Comparison of ENCODE assay signal across 10 mouse cellular contexts in the genomic region with DNA sequence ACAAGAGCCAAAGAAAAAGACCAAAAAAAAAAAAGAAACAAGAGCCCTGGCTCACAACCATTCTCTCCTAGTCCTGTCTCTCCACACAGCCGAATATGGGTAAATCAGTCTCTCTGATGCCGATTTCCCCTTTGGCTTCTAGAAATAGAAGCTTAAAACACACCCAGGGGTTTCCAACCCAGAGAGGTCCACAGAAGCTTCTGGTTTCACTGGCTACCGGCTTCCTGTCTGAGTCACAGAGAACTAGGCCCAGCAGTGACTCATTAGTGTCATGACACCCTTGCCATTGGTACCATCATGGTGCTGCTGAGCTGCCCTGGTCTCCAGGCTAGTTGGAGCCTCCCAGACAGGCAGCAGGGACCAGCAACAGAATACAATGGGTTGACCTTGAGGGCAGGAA. TPM values are rescaled to one million over a fixed set of nuclear protein-coding genes. Genes with fewer than 3 reads are reported as not detected.
DNase-seq lines count a peak whose midpoint lies in the region; ATAC-seq and TF ChIP-seq lines count a peak whose summit lies in the region.
"Had no signal": no experiment of that assay in that cellular context is flagged by ENCODE, and none has a peak within 500 bp of the region (broad histone marks: within the 10 kb centered on the region; RNA-seq: fewer than 3 reads in every experiment).

No protein-coding gene starts in this region.

- no peak; the same call in 1 of the 2 replicates for ATAC-seq in liver, postnatal 0 days

- H3K9ac ChIP-seq in liver, postnatal 0 days (replicated peaks), result peak overlapping the region; percentile 63; the same call in 1 of the 2 replicates
- H3K9ac ChIP-seq: limb, embryonic 13.5 days had no signal

- peak overlapping the region; percentile 61 for H3K4me2 ChIP-seq in liver, postnatal 0 days (ENCODE audit: low read depth, low read length)
- H3K4me2 ChIP-seq: limb, embryonic 13.5 days had no signal

- no peaks in the 10 kb centered on the region for H3K27me3 ChIP-seq in liver, postnatal 0 days (ENCODE audit: insufficient read depth, low read length)
- H3K27me3 ChIP-seq: limb, embryonic 13.5 days had no signal

- H3K27ac ChIP-seq in liver, postnatal 0 days (ENCODE audit: low read depth), result peak overlapping the region; percentile 85
- no peak overlapping the region for H3K27ac ChIP-seq in left cerebral cortex, adult 2 months
- H3K27ac ChIP-seq: limb, embryonic 13.5 days had no signal

- 45% methylated on average over 3 of the region's 3 CpGs for WGBS in liver, postnatal 0 days (ENCODE audit: insufficient replicate concordance)

- H3K9me3 ChIP-seq in liver, postnatal 0 days (ENCODE audit: low read length), result no peaks in the 10 kb centered on the region
- H3K9me3 ChIP-seq: limb, embryonic 13.5 days had no signal

- peaks cover 41% of the 10 kb centered on the region for H3K4me1 ChIP-seq in liver, postnatal 0 days (ENCODE audit: insufficient read depth)

- no peaks in the 10 kb centered on the region for H3K36me3 ChIP-seq in liver, postnatal 0 days (replicated peaks; ENCODE audit: insufficient read depth, low read length)
- H3K36me3 ChIP-seq: limb, embryonic 13.5 days had no signal

- H3K4me3 ChIP-seq in liver, postnatal 0 days (ENCODE audit: low read depth, low read length), result no peak overlapping the region
- H3K4me3 ChIP-seq in left cerebral cortex, adult 2 months, result no peak overlapping the region
- H3K4me3 ChIP-seq: limb, embryonic 13.5 days had no signal

- TF ChIP-seq CTCF in liver, postnatal 0 days (IDR thresholded peaks at IDR 0.05; ENCODE audit: low read depth), result no peak
- TF ChIP-seq CTCF in left cerebral cortex, adult 2 months (IDR thresholded peaks at IDR 0.05), result no peak

- DNase-seq in adrenal gland, postnatal 14 days, result peak; percentile 49
- DNase-seq in adrenal gland, adult 8-10 months, result no peak
- peak; percentile 86 for DNase-seq in 3T3-L1 (ENCODE audit: low read depth, low spot score)
- DNase-seq in c-Kit-positive CD71-negative TER-119-negative erythroid progenitor cells, embryonic 14.5 days (ENCODE audit: low read depth), result peak; percentile 61
- no peak for DNase-seq in liver, postnatal 0 days
- DNase-seq in right cerebral cortex, postnatal 4 days, result no peak
- no peak for DNase-seq in layer of hippocampus, postnatal 14 days (ENCODE audit: low spot score in 2 of 2)
- DNase-seq in left cerebral cortex, adult 2 months (ENCODE audit: extremely low spot score in 1 of 2, low spot score in 2 of 2), result no peak
- DNase-seq: cerebellum, adult 9-11 months had no signal

- intact Hi-C loops in left cerebral cortex, adult 2 months (cut with DNase I), result no loop called here

- TF ChIP-seq EP300 in liver, postnatal 0 days (IDR thresholded peaks at IDR 0.05; ENCODE audit: low read depth), result no peak

RNA-seq across cellular contexts. Expression of a gene that starts 35.4 kb away (rescaled TPM):
- 137 and 139 TPM in 2 replicates for total RNA-seq in adrenal gland, postnatal 14 days (2021)
- 100 to 1,000 TPM; 120 to 162 (median 149) TPM for total RNA-seq in adrenal gland, adult 8-10 months (2022)
- polyA plus RNA-seq in liver, postnatal 0 days (2015; fragmentation: Nextera tagmentation; extraction: Ambion mirVana), result 39.4 and 40.1 TPM in 2 replicates
- total RNA-seq in layer of hippocampus, postnatal 14 days (2021), result 100 to 1,000 TPM; 132 to 143 TPM
- total RNA-seq in left cerebral cortex, adult 2 months (2021), result 100 to 1,000 TPM; 105 to 110 TPM

Comparison
In these comparisons a context has a peak if more than half of its experiments do, and no peak if none do; other contexts are left out.
1. DNase-seq: peak in adrenal gland, postnatal 14 days (single experiment), 3T3-L1 (single experiment) and c-Kit-positive CD71-negative TER-119-negative erythroid progenitor cells, embryonic 14.5 days (single experiment); none in adrenal gland, adult 8-10 months (single experiment), liver, postnatal 0 days (single experiment), right cerebral cortex, postnatal 4 days (single experiment), layer of hippocampus, postnatal 14 days (0 of 2) and left cerebral cortex, adult 2 months (0 of 2).